Mouse (Mus musculus): ENCODE data around the gene Hnrnpa0. TPM values are rescaled to one million over a fixed set of nuclear protein-coding genes. Genes with fewer than 3 reads are reported as not detected.
"Not testable (repeated sequence)": the region's sequence is repeated elsewhere in the genome, so short reads cannot be mapped to it uniquely, and the experiment has no call there.

Hnrnpa0 gene
- polyA plus RNA-seq, 1 experiment from 2014 or later = 37.8 TPM

- no peaks in the 10 kb centered on the region for H3K27me3 ChIP-seq
- 54% methylated on average over 3 of the region's 3 CpGs for WGBS
- no peak overlapping the region for H3K4me3 ChIP-seq
- no peak overlapping the region for H3K27ac ChIP-seq
- no peak overlapping the region for H3K9ac ChIP-seq
- no peaks in the 10 kb centered on the region for H3K9me3 ChIP-seq
- peak overlapping the region; percentile 69; the same call in 1 of the 2 replicates for H3K4me2 ChIP-seq
- peaks cover 14% of the 10 kb centered on the region for H3K4me1 ChIP-seq
- ATAC-seq (ENCODE audit: borderline replicate concordance, extremely low read depth, low FRiP score, low TSS enrichment) = no peak
- H3K36me3 ChIP-seq = no peaks in the 10 kb centered on the region
Observed at GRCm38 (mm10) chr13:58149629-58150028, 21.3 kb upstream of the Hnrnpa0 start.

- no peak overlapping the region for H3K9ac ChIP-seq
- H3K36me3 ChIP-seq = no peaks in the 10 kb centered on the region
- H3K4me3 ChIP-seq = peak overlapping the region; percentile 43
- H3K4me1 ChIP-seq = peaks cover 14% of the 10 kb centered on the region
- peak overlapping the region; percentile 69 for H3K4me2 ChIP-seq
- H3K9me3 ChIP-seq = no peaks in the 10 kb centered on the region
- H3K27me3 ChIP-seq = no peaks in the 10 kb centered on the region
- WGBS = 27% methylated on average over 4 of the region's 5 CpGs
- ATAC-seq (ENCODE audit: borderline replicate concordance, extremely low read depth, low FRiP score, low TSS enrichment) = peak; percentile 64; the same call in 1 of the 2 replicates
- H3K27ac ChIP-seq = no peak overlapping the region
Observed at GRCm38 (mm10) chr13:58149033-58149558, 20.7 kb upstream of the Hnrnpa0 start.

- ATAC-seq (ENCODE audit: borderline replicate concordance, extremely low read depth, low FRiP score, low TSS enrichment) = peak; percentile 91
- Histone ChIP-seq H3K9ac (peak overlapping the region; percentile 20; the same call in 1 of the 2 replicates), H3K27ac (peak overlapping the region; percentile 53), H3K36me3 (no peaks in the 10 kb centered on the region), H3K4me3 (peak overlapping the region; percentile 43), H3K27me3 (no peaks in the 10 kb centered on the region), H3K4me2 (peak overlapping the region; percentile 69), H3K9me3 (no peaks in the 10 kb centered on the region), H3K4me1 (peaks cover 14% of the 10 kb centered on the region)
- WGBS = under 1% methylated on average over 17 of the region's 17 CpGs
Observed at GRCm38 (mm10) chr13:58148256-58148831, 20.0 kb upstream of the Hnrnpa0 start.

GRCm38 (mm10) chr13:58147760-58148159, 19.4 kb upstream of the Hnrnpa0 start:
- H3K27me3 ChIP-seq = no peaks in the 10 kb centered on the region
- no peak for ATAC-seq (ENCODE audit: borderline replicate concordance, extremely low read depth, low FRiP score, low TSS enrichment)
- H3K36me3 ChIP-seq = no peaks in the 10 kb centered on the region
- no peak overlapping the region for H3K4me3 ChIP-seq
- H3K4me2 ChIP-seq = no peak overlapping the region
- H3K9me3 ChIP-seq = no peaks in the 10 kb centered on the region
- H3K9ac ChIP-seq = no peak overlapping the region
- H3K27ac ChIP-seq = no peak overlapping the region
- WGBS = 77% methylated on average over 1 of the region's 1 CpGs
- peaks cover 14% of the 10 kb centered on the region for H3K4me1 ChIP-seq

GRCm38 (mm10) chr13:58146603-58147002, 18.2 kb upstream of the Hnrnpa0 start:
- not testable (repeated sequence) for H3K9me3 ChIP-seq; H3K27me3 ChIP-seq; H3K4me2 ChIP-seq; H3K27ac ChIP-seq; ATAC-seq (ENCODE audit: borderline replicate concordance, extremely low read depth, low FRiP score, low TSS enrichment); H3K4me3 ChIP-seq; H3K36me3 ChIP-seq; H3K9ac ChIP-seq
- peaks cover 14% of the 10 kb centered on the region for H3K4me1 ChIP-seq
- WGBS = 94% methylated on average over 8 of the region's 8 CpGs

GRCm38 (mm10) chr13:58131692-58132091, 3.3 kb upstream of the Hnrnpa0 start:
- no peak overlapping the region for H3K4me2 ChIP-seq
- no peaks in the 10 kb centered on the region for H3K9me3 ChIP-seq
- 35% methylated on average over 3 of the region's 3 CpGs for WGBS
- H3K27ac ChIP-seq = no peak overlapping the region
- no peaks in the 10 kb centered on the region for H3K27me3 ChIP-seq
- H3K9ac ChIP-seq = no peak overlapping the region
- H3K4me3 ChIP-seq = no peak overlapping the region
- no peaks in the 10 kb centered on the region for H3K36me3 ChIP-seq
- no peak for ATAC-seq (ENCODE audit: borderline replicate concordance, extremely low read depth, low FRiP score, low TSS enrichment)
- H3K4me1 ChIP-seq = peaks cover 7% of the 10 kb centered on the region

- H3K27ac ChIP-seq = peak overlapping the region; percentile 99
- no peaks in the 10 kb centered on the region for H3K9me3 ChIP-seq
- 21% methylated on average over 4 of the region's 4 CpGs for WGBS
- H3K27me3 ChIP-seq = no peaks in the 10 kb centered on the region
- H3K4me3 ChIP-seq = peak overlapping the region; percentile 78
- peaks cover 20% of the 10 kb centered on the region for H3K4me1 ChIP-seq
- H3K9ac ChIP-seq = peak overlapping the region; percentile 100
- peak overlapping the region; percentile 76 for H3K4me2 ChIP-seq
- ATAC-seq (ENCODE audit: borderline replicate concordance, extremely low read depth, low FRiP score, low TSS enrichment) = no peak
- no peaks in the 10 kb centered on the region for H3K36me3 ChIP-seq
Observed at GRCm38 (mm10) chr13:58129687-58130246, 1.4 kb upstream of the Hnrnpa0 start.

GRCm38 (mm10) chr13:58128768-58129671, 664 bp upstream of the Hnrnpa0 start:
- H3K4me1 ChIP-seq = peaks cover 28% of the 10 kb centered on the region
- H3K36me3 ChIP-seq = no peaks in the 10 kb centered on the region
- no peaks in the 10 kb centered on the region for H3K27me3 ChIP-seq
- WGBS = under 1% methylated on average over 80 of the region's 83 CpGs
- ATAC-seq (ENCODE audit: borderline replicate concordance, extremely low read depth, low FRiP score, low TSS enrichment) = peak; percentile 98
- H3K9ac ChIP-seq = peak overlapping the region; percentile 100
- peak overlapping the region; percentile 76 for H3K4me2 ChIP-seq
- peak overlapping the region; percentile 99 for H3K27ac ChIP-seq
- H3K4me3 ChIP-seq = peak overlapping the region; percentile 78
- H3K9me3 ChIP-seq = no peaks in the 10 kb centered on the region

- Histone ChIP-seq H3K27me3 (no peaks in the 10 kb centered on the region), H3K9ac (peak overlapping the region; percentile 100), H3K4me1 (peaks cover 37% of the 10 kb centered on the region), H3K27ac (peak overlapping the region; percentile 99), H3K9me3 (no peaks in the 10 kb centered on the region), H3K4me2 (peak overlapping the region; percentile 63), H3K36me3 (no peaks in the 10 kb centered on the region), H3K4me3 (peak overlapping the region; percentile 78)
- WGBS = 1% methylated on average over 68 of the region's 81 CpGs
- peak; percentile 40 for ATAC-seq (ENCODE audit: borderline replicate concordance, extremely low read depth, low FRiP score, low TSS enrichment)
Observed at GRCm38 (mm10) chr13:58127766-58128361, 492 bp downstream of the Hnrnpa0 start.

GRCm38 (mm10) chr13:58126862-58127765, 1.2 kb downstream of the Hnrnpa0 start:
- Histone ChIP-seq H3K4me2 (peak overlapping the region; percentile 63), H3K36me3 (no peaks in the 10 kb centered on the region), H3K9ac (peak overlapping the region; percentile 100), H3K27me3 (no peaks in the 10 kb centered on the region), H3K27ac (peak overlapping the region; percentile 99), H3K4me3 (peak overlapping the region; percentile 78), H3K4me1 (peaks cover 42% of the 10 kb centered on the region), H3K9me3 (no peaks in the 10 kb centered on the region)
- no peak for ATAC-seq (ENCODE audit: borderline replicate concordance, extremely low read depth, low FRiP score, low TSS enrichment)
- 1% methylated on average over 53 of the region's 92 CpGs for WGBS

GRCm38 (mm10) chr13:58126126-58126525, 2.2 kb downstream of the Hnrnpa0 start:
- WGBS = 18% methylated on average over 7 of the region's 7 CpGs
- H3K27ac ChIP-seq = no peak overlapping the region
- no peak for ATAC-seq (ENCODE audit: borderline replicate concordance, extremely low read depth, low FRiP score, low TSS enrichment)
- no peaks in the 10 kb centered on the region for H3K36me3 ChIP-seq
- peak overlapping the region; percentile 78 for H3K4me3 ChIP-seq
- peak overlapping the region; percentile 63 for H3K4me2 ChIP-seq
- H3K9ac ChIP-seq = peak overlapping the region; percentile 21; the same call in 1 of the 2 replicates
- H3K9me3 ChIP-seq = no peaks in the 10 kb centered on the region
- H3K27me3 ChIP-seq = no peaks in the 10 kb centered on the region
- peaks cover 47% of the 10 kb centered on the region for H3K4me1 ChIP-seq
